Mouse (Mus musculus): ENCODE results near the gene Ube2u. TPM values are rescaled to one million over a fixed set of nuclear protein-coding genes. Genes with fewer than 3 reads are reported as not detected.

Ube2u gene
- total RNA-seq (2023), result not detected

DNA sequence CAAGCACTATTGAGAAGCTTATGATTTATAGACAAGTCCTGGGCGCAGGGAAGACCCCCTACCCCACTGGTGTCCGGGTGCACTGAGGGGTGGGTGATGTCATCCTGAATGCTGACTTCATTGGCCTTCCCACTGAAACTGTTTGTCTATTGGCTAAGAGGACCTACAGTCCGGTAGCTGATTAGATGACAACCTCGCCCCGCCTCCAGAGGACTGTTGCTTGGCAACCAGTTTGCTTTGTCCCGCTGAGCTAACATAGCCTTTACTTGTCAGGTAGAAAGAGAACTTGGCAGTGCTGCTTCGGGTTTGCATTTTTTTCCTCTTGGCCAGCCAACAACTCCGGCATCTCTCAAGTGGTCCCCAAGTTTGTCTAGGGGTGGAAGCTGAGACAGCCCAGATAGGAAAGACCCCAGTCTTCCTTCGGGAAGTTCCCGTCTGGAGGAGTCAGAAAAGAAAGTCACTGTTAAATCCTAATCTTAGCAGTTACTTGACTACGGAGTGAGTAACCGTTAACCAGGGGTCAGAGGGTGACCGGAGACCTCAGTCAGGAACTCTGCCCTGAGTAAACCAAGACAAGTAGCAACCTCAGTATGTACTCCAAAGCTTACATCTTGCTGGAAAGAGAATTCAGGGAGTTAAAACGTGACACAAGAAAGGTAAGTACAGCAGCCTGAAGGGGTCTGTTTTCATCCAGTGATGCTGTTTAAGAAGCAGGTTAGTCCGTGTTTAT lies at the start of gene Ube2u:
Gene Ube2u, plus strand, starts transcription at position 258 of the 730 bp plus-strand sequence.

